Mouse (Mus musculus): ENCODE measurements around the gene Prss37.

Gene Prss37

DNA sequence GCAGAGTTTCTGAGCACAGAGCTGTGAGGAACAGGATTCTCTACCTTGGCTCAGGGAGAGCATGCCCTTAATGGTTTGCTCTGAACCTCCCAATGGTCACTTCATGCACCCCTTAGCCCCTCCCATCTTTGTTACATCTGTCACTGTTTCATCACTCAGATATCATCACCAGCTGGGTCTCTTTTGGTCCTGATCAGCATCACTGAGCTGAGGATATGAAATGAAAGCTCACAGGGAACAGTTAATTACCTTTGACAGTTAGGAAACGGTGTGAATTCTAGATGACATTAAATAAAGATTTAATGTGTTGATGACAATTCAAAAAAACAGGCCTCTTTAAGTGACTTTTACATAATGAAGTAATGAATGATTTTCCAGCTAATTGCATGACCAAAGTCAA is at the start of gene Prss37:
Gene Prss37 (minus strand): TSS at position 101 of the 400 bp plus-strand sequence.
- no peak for DNase-seq (ENCODE audit: low read depth, low spot score)

DNA sequence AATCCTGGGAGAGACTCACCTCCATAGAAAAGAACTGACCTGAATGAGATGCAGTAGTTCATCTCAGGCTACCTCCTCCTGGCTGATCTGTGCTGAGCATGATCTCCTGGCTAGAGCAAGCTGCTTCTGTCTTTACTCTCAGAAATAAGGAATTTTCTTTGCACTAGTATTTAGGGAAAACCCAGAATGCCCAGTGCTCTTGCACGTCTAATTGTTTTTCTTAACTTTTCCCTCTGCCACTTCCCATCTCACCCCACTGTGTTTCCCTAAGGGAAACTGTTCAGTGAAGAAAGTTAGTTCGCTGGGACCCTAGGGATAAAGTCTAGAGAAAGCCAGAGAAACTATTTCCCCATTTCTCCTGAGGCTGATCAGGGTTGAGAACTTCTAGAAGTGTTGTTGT is 35.6 kb upstream of the Prss37 start, which contains the start of gene Olfr461:
Gene Olfr461 (minus strand): TSS at position 101 of the 400 bp plus-strand sequence.
- no peak for DNase-seq (ENCODE audit: low read depth, low spot score)

DNA sequence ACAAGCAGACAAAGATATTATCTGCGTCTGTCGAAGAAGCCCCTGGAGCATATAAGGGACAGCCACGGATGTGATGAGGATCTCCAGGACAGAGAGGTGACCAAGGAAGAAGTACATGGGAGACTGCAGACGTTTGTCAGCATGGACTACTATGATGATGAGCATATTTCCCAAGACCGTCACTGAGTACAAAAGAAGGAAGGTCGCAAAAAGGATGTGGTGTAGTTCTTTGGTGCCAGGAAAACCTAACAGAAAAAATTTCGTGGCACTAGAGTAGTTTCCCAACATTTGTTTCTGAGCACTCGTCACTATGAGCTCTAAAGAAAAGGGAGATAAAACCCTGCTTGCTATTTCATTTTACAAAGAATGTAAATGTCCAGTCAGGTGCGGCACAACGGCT is 25.4 kb upstream of the Prss37 start:
- no peak for DNase-seq (ENCODE audit: low read depth, low spot score)

DNA sequence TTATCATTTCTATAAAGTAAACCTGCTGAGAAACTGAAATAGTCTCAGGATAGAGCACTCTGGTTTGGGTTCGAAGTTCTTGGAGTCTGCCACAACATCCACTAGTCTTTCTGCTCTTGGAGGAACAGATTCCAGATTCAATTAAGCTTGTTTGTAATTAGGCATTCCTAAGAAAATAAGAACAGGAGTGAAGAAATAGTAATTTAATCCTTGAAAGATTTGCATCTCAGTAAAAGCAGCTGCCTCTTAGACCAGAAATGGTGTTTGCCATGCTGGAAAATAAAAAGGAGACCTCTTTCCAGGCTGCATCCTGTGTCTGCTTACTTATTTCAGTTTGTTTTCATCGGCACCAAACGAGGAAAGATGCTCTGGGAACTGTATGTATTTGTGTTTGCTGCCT is 26.1 kb downstream of the Prss37 start, which contains the start of gene Tas2r108:
Gene Tas2r108 (plus strand): TSS at position 301 of the 400 bp plus-strand sequence.
- no peak for DNase-seq (ENCODE audit: low read depth, low spot score)

DNA sequence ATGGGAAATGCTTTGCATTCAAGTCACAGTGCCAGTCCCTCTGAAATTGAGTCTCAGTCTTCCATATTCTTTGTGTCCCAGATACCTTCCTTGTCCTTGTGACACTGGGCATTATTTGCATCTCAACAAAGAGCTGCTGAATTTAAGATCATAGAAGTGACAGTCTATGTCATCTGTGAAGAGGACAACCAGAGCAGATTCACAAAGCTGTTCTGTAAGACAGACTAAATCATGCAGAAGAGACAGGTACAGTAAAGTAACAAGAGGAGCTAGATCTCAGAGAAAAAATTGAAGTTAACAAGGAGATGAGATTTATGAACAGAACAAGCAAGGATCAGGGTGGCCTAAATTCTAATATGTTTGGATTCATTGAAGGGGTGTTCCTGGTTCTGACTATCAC is 28.4 kb downstream of the Prss37 start, which contains the start of gene Tas2r137:
Gene Tas2r137 (plus strand): TSS at position 301 of the 400 bp plus-strand sequence.
- no peak for DNase-seq (ENCODE audit: low read depth, low spot score)

DNA sequence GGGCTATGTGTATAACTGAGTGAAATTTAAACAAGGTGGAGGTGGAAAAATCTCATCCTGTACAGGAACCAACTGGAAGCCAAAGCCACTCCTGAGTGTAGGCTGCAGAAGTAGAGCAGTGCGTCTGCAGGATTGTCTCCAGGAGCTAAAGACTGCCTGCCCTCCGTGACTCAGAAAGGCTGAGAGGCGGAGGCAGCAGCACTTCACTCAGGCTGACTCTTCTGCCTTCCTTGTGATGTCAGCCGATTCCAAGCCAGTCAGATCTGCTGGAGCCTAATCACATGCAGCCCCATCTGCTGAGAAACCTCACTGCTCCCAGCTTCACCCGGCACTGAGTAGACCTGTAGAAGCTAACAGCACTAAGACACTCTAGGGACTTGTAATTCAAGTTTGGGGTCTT is 37.0 kb downstream of the Prss37 start:
- DNase-seq (ENCODE audit: low read depth, low spot score): no peak

DNA sequence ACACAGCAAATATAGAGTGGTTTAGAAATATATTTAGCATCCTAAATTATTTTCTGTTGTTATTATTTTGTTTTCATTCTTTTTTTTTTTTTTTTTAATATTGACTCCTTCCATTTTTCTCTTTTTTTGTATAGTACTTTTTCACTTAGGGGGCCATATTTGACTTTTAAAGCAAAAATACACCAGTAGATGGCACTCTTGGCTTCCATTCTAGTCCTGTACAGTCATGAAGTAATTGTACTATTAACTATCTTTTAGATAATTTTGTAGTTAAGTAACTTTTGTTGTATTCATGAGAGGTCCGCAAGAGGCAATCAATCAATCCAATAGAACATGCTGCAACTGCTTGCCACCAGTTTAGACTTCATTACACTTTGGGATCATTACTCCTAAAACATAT is 39.6 kb downstream of the Prss37 start:
- no peak for DNase-seq (ENCODE audit: low read depth, low spot score)

DNA sequence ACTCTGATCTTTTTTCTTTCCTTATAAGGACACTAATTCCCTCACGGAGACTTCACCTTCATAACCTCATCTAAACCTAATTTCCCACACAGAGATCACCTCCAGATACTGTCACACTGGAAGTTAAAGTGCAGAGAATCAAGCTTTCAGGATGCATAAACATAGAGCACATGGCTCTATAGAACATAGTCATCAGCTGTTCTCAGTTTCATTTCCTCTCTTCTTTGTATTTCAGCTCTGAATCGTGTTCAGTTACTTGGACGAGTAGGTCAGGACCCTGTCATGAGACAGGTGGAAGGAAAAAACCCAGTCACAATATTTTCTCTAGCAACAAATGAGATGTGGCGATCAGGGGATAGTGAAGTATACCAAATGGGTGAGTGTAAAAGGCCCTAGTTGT is 43.2 kb downstream of the Prss37 start:
- DNase-seq (ENCODE audit: low read depth, low spot score): no peak

DNA sequence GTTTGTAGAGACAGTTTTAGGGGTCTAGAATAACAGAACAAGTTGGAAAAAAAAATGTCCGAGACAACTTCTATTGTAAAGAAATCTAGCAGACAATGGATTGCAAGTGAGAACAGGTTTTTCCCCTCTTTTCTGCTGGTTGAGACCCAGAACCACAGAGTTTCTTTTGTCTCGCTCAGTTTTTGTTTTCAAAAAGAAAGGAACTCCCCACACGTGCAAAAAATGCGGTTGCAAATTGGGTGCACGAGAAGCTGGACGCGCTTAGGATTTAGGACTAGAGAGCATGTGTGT is 47.6 kb downstream of the Prss37 start:
- DNase-seq (ENCODE audit: low read depth, low spot score): peak; percentile 27

DNA sequence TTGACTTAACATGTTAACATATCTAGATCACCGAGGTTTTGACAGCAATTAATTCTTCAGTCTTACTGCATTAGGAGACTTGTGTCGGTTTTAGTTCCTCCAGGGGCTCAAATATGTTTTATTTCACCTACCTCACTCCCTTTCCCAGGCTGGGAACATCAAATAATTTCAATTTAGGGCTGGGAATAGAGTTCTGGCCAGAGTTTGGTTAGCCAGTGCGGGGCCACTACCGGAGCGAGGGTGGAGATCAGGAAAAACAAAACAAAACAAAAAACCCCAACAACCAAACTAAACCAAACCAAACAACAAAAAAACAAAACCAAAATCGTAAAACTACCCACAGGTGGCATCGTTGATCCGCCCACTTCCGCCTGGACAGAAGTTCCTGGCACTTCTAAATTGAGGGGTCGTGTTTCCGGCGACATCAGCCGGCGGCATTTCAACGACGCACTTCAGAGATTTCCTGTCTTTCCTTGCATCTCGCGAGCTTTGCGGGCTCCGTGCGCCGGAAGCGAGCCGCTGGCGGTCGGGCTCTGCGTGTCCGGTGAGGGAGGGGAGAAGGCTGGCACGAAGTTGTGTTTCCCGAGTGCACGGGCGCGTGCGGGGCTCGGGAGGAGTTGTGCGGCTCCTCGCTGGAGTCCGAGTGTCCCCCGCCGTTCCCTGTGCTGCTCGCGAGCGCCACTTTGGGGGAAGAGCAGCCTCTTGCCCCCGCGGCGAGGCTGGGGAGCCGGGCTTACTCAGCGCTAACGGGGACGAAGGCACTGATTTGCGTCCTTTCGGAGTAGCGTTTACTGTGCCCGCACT is 48.2 kb downstream of the Prss37 start, which contains the start of gene Ssbp1:
Gene Ssbp1 (plus strand): TSS at position 437 of the 804 bp plus-strand sequence.
- peak; percentile 97 for DNase-seq (ENCODE audit: low read depth, low spot score)

DNA sequence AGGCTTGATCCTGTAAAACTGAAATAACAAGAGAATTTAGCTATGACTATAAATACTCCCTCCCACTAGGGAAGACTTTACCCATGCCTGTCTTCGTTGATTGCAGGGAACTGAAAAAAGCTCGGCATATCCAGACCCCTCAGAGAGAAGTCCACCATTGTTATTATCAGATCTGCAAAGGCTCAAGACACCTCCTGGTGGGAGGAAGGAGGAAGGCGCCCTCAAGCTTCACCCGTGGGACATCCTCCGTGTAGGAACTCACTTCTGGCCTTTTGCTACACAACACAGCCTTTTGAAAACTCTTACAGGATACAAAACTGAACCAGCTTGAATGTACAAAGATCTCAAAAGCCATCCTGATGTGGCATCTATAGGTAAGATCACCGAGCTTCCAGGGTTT is 53.6 kb downstream of the Prss37 start:
- DNase-seq (ENCODE audit: low read depth, low spot score): no peak

All from forelimb bud, embryonic 11.5 days (tissue).